Mouse (Mus musculus): ENCODE results near the gene Cox20. TPM values are rescaled to one million over a fixed set of nuclear protein-coding genes. Genes with fewer than 3 reads are reported as not detected.
"Not testable (repeated sequence)": the region's sequence is repeated elsewhere in the genome, so short reads cannot be mapped to it uniquely, and the experiment has no call there.

The Cox20 gene
- polyA plus RNA-seq, 1 experiment = 21.8 TPM

- H3K27me3 ChIP-seq (ENCODE audit: control insufficient read depth, insufficient read depth, low read length) = no peaks in the 10 kb centered on the region
- no peak for TF ChIP-seq POLR2A (IDR thresholded peaks at IDR 0.05; ENCODE audit: control insufficient read depth, low read depth, low read length)
- no peak for TF ChIP-seq CTCF (IDR thresholded peaks at IDR 0.05; ENCODE audit: control insufficient read depth, insufficient read depth, insufficient replicate concordance, low read depth, low read length)
- no peak overlapping the region for H3K4me3 ChIP-seq (ENCODE audit: control insufficient read depth, low read depth, low read length)
- H3K36me3 ChIP-seq (ENCODE audit: control insufficient read depth, insufficient read depth, low read length) = no peaks in the 10 kb centered on the region; the same call in 1 of the 2 replicates
- no peak overlapping the region for H3K27ac ChIP-seq (ENCODE audit: control insufficient read depth, insufficient read depth, low read depth, low read length)
- no peaks in the 10 kb centered on the region for H3K4me1 ChIP-seq (ENCODE audit: control insufficient read depth, insufficient read depth, low read length)
Measured at GRCm38 (mm10) chr1:178341435-178341834, 22.5 kb downstream of the Cox20 start.

GRCm38 (mm10) chr1:178342063-178342462 lies 23.1 kb downstream of the Cox20 start:
- Histone ChIP-seq H3K4me3 (ENCODE audit: control insufficient read depth, low read depth, low read length) (no peak overlapping the region), H3K36me3 (ENCODE audit: control insufficient read depth, insufficient read depth, low read length) (no peaks in the 10 kb centered on the region), H3K27me3 (ENCODE audit: control insufficient read depth, insufficient read depth, low read length) (no peaks in the 10 kb centered on the region), H3K27ac (ENCODE audit: control insufficient read depth, insufficient read depth, low read depth, low read length) (no peak overlapping the region), H3K4me1 (ENCODE audit: control insufficient read depth, insufficient read depth, low read length) (no peaks in the 10 kb centered on the region)
- TF ChIP-seq CTCF (IDR thresholded peaks at IDR 0.05; ENCODE audit: control insufficient read depth, insufficient read depth, insufficient replicate concordance, low read depth, low read length) (no peak), POLR2A (IDR thresholded peaks at IDR 0.05; ENCODE audit: control insufficient read depth, low read depth, low read length) (no peak)

GRCm38 (mm10) chr1:178342612-178343011 lies 23.7 kb downstream of the Cox20 start:
- Histone ChIP-seq H3K4me3 (ENCODE audit: control insufficient read depth, low read depth, low read length) (no peak overlapping the region), H3K27me3 (ENCODE audit: control insufficient read depth, insufficient read depth, low read length) (no peaks in the 10 kb centered on the region), H3K4me1 (ENCODE audit: control insufficient read depth, insufficient read depth, low read length) (no peaks in the 10 kb centered on the region), H3K27ac (ENCODE audit: control insufficient read depth, insufficient read depth, low read depth, low read length) (no peak overlapping the region), H3K36me3 (ENCODE audit: control insufficient read depth, insufficient read depth, low read length) (no peaks in the 10 kb centered on the region)
- no peak for TF ChIP-seq POLR2A (IDR thresholded peaks at IDR 0.05; ENCODE audit: control insufficient read depth, low read depth, low read length)
- no peak for TF ChIP-seq CTCF (IDR thresholded peaks at IDR 0.05; ENCODE audit: control insufficient read depth, insufficient read depth, insufficient replicate concordance, low read depth, low read length)

GRCm38 (mm10) chr1:178344071-178344805 lies 25.3 kb downstream of the Cox20 start:
- not testable (repeated sequence) for H3K4me1 ChIP-seq (ENCODE audit: control insufficient read depth, insufficient read depth, low read length); H3K36me3 ChIP-seq (ENCODE audit: control insufficient read depth, insufficient read depth, low read length); H3K27ac ChIP-seq (ENCODE audit: control insufficient read depth, insufficient read depth, low read depth, low read length); H3K27me3 ChIP-seq (ENCODE audit: control insufficient read depth, insufficient read depth, low read length); H3K4me3 ChIP-seq (ENCODE audit: control insufficient read depth, low read depth, low read length)

GRCm38 (mm10) chr1:178350792-178351191 lies 31.9 kb downstream of the Cox20 start:
- H3K4me1 ChIP-seq (ENCODE audit: control insufficient read depth, insufficient read depth, low read length) = no peaks in the 10 kb centered on the region
- no peak for TF ChIP-seq POLR2A (IDR thresholded peaks at IDR 0.05; ENCODE audit: control insufficient read depth, low read depth, low read length)
- no peak for TF ChIP-seq CTCF (IDR thresholded peaks at IDR 0.05; ENCODE audit: control insufficient read depth, insufficient read depth, insufficient replicate concordance, low read depth, low read length)
- H3K27ac ChIP-seq (ENCODE audit: control insufficient read depth, insufficient read depth, low read depth, low read length) = no peak overlapping the region
- no peaks in the 10 kb centered on the region for H3K36me3 ChIP-seq (ENCODE audit: control insufficient read depth, insufficient read depth, low read length)
- no peaks in the 10 kb centered on the region for H3K27me3 ChIP-seq (ENCODE audit: control insufficient read depth, insufficient read depth, low read length)
- H3K4me3 ChIP-seq (ENCODE audit: control insufficient read depth, low read depth, low read length) = no peak overlapping the region

GRCm38 (mm10) chr1:178351643-178352042 lies 32.7 kb downstream of the Cox20 start:
- TF ChIP-seq POLR2A (IDR thresholded peaks at IDR 0.05; ENCODE audit: control insufficient read depth, low read depth, low read length) (no peak), CTCF (IDR thresholded peaks at IDR 0.05; ENCODE audit: control insufficient read depth, insufficient read depth, insufficient replicate concordance, low read depth, low read length) (no peak)
- H3K4me3 ChIP-seq (ENCODE audit: control insufficient read depth, low read depth, low read length) = no peak overlapping the region
- no peak overlapping the region for H3K27ac ChIP-seq (ENCODE audit: control insufficient read depth, insufficient read depth, low read depth, low read length)
- no peaks in the 10 kb centered on the region for H3K36me3 ChIP-seq (ENCODE audit: control insufficient read depth, insufficient read depth, low read length)
- H3K4me1 ChIP-seq (ENCODE audit: control insufficient read depth, insufficient read depth, low read length) = no peaks in the 10 kb centered on the region
- H3K27me3 ChIP-seq (ENCODE audit: control insufficient read depth, insufficient read depth, low read length) = no peaks in the 10 kb centered on the region

GRCm38 (mm10) chr1:178354576-178354975 lies 35.6 kb downstream of the Cox20 start:
- no peaks in the 10 kb centered on the region for H3K4me1 ChIP-seq (ENCODE audit: control insufficient read depth, insufficient read depth, low read length)
- H3K36me3 ChIP-seq (ENCODE audit: control insufficient read depth, insufficient read depth, low read length) = no peaks in the 10 kb centered on the region
- H3K4me3 ChIP-seq (ENCODE audit: control insufficient read depth, low read depth, low read length) = no peak overlapping the region
- TF ChIP-seq CTCF (IDR thresholded peaks at IDR 0.05; ENCODE audit: control insufficient read depth, insufficient read depth, insufficient replicate concordance, low read depth, low read length) (no peak), POLR2A (IDR thresholded peaks at IDR 0.05; ENCODE audit: control insufficient read depth, low read depth, low read length) (no peak)
- H3K27me3 ChIP-seq (ENCODE audit: control insufficient read depth, insufficient read depth, low read length) = no peaks in the 10 kb centered on the region
- H3K27ac ChIP-seq (ENCODE audit: control insufficient read depth, insufficient read depth, low read depth, low read length) = no peak overlapping the region
